Mouse (Mus musculus): Measurements from ENCODE around the gene Vmn1r27.

Gene Vmn1r27

GRCm38 (mm10) chr6:58218721-58219120 lies at the start of gene Vmn1r27:
Vmn1r27 (minus strand) TSS chr6:58218821.
- no peak for DNase-seq

- no peak for DNase-seq
Observed at GRCm38 (mm10) chr6:58261737-58262136, 43.1 kb upstream of the Vmn1r27 start, which contains the start of gene Vmn1r28. Vmn1r28 (plus strand) TSS chr6:58262037.

- DNase-seq = no peak
Observed at GRCm38 (mm10) chr6:58216119-58216518, 2.5 kb downstream of the Vmn1r27 start.

All from cerebellum, adult 11 months (tissue).